Mouse (Mus musculus) heart, embryonic 10.5 days (tissue): ENCODE data around the gene Sgcd. TPM values are rescaled to one million over a fixed set of nuclear protein-coding genes. Genes with fewer than 3 reads are reported as not detected.

Source experiments
- DNase-seq: peaks from one replicate; pipeline ENCODE4 v3.0.0-alpha.2; 2017; ENCODE audit warnings: low spot score
- H3K27ac ChIP-seq: fragments of 300-500 bp; sonication (generic); 2 replicates; pipeline ENCODE4 v1.5.1; 2016; ENCODE audit warnings: mild to moderate bottlenecking
- H3K27me3 ChIP-seq: fragments of 300-500 bp; sonication (generic); 2 replicates; pipeline ENCODE4 v1.6.1; 2016; ENCODE audit warnings: mild to moderate bottlenecking; ENCODE audit not compliant: poor library complexity, insufficient read depth, severe bottlenecking
- H3K36me3 ChIP-seq: fragments of 300-500 bp; sonication (generic); 2 replicates; pipeline ENCODE4 v1.6.1; 2016; ENCODE audit warnings: mild to moderate bottlenecking, moderate library complexity
- H3K4me1 ChIP-seq: fragments of 300-500 bp; sonication (generic); 2 replicates; pipeline ENCODE4 v1.6.1; 2016; ENCODE audit warnings: mild to moderate bottlenecking
- H3K4me3 ChIP-seq: fragments of 300-500 bp; sonication (generic); 2 replicates; pipeline ENCODE4 v1.5.1; 2016; ENCODE audit warnings: mild to moderate bottlenecking, moderate library complexity
- H3K9me3 ChIP-seq: fragments of 300-500 bp; sonication (generic); 2 replicates; pipeline ENCODE4 v1.6.1; 2016; ENCODE audit warnings: mild to moderate bottlenecking, moderate library complexity
- WGBS: fragments of 180-500 bp; shearing (Covaris S2); methylation state at CpG from one replicate; pipeline ENCODE4 v1.1.7; 2016; 5-methylcytosine and 5-hydroxymethylcytosine counted together
- polyA plus RNA-seq: library from polyadenylated mRNA; unstranded; fragments of >200 nt; fragmentation: Nextera tagmentation; extraction: Ambion mirVana; gene quantifications from 2 replicates; pipeline ENCODE4 v1.2.1, GENCODE M21; 2016

Sgcd gene
- polyA plus RNA-seq, 1 experiment from 2014 or later = 4.7 TPM

DNA sequence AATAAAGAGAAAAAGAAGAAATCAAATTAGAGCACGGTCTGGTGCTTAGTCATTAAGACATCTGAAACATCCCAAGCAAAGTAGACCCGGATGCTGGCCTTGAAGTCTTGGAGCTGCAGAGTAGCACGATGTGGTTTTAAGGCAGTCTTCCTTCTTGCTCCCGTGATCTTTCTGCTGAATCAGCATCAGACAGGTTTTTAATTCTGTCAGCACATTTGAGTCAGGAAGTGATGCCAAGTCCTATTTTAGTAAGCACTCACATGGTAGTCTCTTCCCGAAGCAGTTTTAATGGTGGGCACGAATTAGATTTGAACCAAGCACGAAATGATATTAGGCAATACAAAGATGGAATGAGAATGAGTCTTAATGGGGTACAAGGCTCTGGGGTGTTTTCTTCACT, 789.7 kb downstream of the Sgcd start:
- no peaks in the 10 kb centered on the region for H3K4me1 ChIP-seq
- H3K9me3 ChIP-seq = no peaks in the 10 kb centered on the region
- no peaks in the 10 kb centered on the region for H3K36me3 ChIP-seq
- H3K4me3 ChIP-seq = no peak overlapping the region
- no peak for DNase-seq
- H3K27me3 ChIP-seq = no peaks in the 10 kb centered on the region
- H3K27ac ChIP-seq = no peak overlapping the region
- 85% methylated on average over 7 of the region's 7 CpGs for WGBS

DNA sequence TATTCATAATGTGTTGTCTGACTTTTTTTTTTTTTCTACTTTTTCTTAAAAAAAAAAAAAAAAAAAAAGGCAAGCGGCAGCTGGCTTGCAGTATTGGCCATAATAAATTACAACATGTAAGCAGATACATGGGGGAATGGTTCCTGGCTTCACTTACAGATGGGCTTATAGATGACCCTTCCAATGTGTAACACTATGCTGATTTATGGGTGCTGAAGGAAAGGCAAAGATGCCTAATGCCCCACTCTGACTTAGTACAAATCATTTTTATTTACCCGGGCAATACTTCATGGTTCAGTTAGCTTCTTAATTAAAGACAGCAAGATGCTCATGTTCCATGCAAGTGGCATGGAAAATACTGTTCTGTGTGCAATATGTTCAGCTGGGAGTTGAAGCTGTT, 800.2 kb downstream of the Sgcd start:
- Histone ChIP-seq H3K27ac (no peak overlapping the region), H3K9me3 (no peaks in the 10 kb centered on the region), H3K36me3 (no peaks in the 10 kb centered on the region), H3K4me3 (no peak overlapping the region), H3K4me1 (no peaks in the 10 kb centered on the region), H3K27me3 (no peaks in the 10 kb centered on the region)
- 92% methylated on average over 2 of the region's 2 CpGs for WGBS
- no peak for DNase-seq

DNA sequence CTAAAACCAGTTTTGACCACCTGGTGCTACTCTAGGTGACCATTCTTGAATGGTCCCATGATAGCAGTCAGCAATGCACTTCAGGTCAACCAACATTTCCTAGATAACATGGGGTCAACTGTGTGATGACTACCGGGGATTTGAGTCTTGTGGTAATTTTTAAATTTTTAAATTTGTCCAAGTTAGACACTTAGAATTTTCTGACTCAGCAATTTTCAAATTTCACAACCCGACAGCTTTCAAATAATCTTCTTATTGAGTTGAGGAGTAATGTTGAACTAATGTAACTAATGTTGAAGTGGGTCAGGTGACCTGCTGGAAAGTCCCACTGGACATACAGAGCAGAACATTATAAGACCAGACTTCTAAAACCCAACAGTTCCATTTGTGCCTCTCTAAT, 813.8 kb downstream of the Sgcd start:
- no peak for DNase-seq
- H3K27me3 ChIP-seq = no peaks in the 10 kb centered on the region
- H3K4me1 ChIP-seq = no peaks in the 10 kb centered on the region
- H3K36me3 ChIP-seq = no peaks in the 10 kb centered on the region
- H3K9me3 ChIP-seq = no peaks in the 10 kb centered on the region
- 86% methylated on average over 2 of the region's 2 CpGs for WGBS
- no peak overlapping the region for H3K27ac ChIP-seq
- no peak overlapping the region for H3K4me3 ChIP-seq

DNA sequence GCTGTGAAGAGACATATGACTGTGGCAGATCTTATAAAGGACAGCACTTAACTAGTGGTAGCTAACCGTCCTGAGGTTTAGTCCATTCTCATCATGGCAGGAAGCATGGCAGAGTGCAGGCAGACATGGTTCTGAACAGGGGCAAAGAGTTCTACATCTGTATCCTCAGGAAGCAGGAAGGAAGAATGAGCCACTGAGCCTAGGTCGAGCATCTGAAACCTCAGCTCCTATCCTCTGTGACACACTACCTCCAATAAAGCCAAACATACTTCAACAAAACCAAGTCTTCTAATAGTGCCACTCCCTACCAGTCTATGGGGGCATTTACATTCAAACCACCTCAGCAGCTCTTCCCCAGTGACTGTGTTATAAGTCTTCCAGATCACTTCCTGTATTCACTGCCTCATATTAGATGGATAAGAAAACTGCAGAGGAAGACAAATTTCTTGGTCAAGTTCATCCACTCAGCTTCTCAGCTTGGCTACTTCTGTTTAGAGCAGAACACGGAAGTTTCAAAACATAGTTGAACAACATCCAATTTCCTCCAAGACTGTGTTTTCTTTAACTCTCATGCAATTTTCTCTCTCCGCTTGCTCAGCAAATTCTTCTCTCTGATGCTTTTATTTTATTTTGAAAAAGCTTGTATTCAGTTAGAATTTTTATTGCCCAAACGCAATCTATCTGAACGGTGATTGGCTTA, 817.7 kb downstream of the Sgcd start:
- H3K27me3 ChIP-seq = no peaks in the 10 kb centered on the region
- no peaks in the 10 kb centered on the region for H3K4me1 ChIP-seq
- 86% methylated on average over 6 of the region's 6 CpGs for WGBS
- H3K36me3 ChIP-seq = no peaks in the 10 kb centered on the region
- no peaks in the 10 kb centered on the region for H3K9me3 ChIP-seq
- no peak overlapping the region for H3K27ac ChIP-seq
- DNase-seq = no peak
- no peak overlapping the region for H3K4me3 ChIP-seq

DNA sequence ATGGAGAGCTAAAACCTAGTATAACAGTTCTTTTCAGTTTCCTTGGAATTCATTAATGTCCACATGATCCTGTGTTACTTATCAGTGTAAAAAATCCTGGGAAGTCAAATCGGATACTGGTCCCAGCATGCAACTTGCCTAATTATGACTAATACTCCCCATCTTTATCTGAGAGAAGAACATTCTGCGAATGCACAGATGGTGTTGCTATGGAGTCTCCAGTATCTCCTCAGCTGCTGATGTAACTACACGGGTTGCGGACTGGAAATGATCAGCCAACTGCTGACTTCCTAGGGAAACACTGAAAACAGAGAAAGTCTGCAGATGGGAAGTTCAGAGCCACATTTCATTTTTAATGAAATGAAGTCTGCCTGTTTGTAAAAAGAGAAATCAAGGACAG, 821.4 kb downstream of the Sgcd start:
- H3K4me3 ChIP-seq = no peak overlapping the region
- H3K4me1 ChIP-seq = no peaks in the 10 kb centered on the region
- H3K9me3 ChIP-seq = no peaks in the 10 kb centered on the region
- H3K27me3 ChIP-seq = no peaks in the 10 kb centered on the region
- WGBS = 76% methylated on average over 4 of the region's 4 CpGs
- no peak overlapping the region for H3K27ac ChIP-seq
- no peak for DNase-seq
- no peaks in the 10 kb centered on the region for H3K36me3 ChIP-seq

DNA sequence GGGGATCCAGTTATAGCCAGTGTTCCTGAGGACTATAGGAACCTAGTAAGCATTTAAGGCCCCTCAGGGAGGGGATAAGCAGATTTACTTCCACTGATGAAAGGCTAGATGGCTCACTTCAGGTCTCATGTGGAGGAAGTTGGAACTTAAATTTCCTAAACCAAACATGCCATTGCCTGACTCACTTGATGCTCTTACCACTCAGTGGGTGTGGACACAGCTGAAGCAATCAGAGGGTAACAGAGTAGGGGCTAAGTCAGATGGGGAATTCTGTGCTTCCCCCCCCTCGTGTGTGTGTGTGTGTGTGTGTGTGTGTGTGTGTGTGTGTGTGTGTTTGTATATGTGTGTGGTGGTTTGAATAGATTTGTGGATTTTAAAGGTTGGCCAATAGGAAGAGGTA, 830.7 kb downstream of the Sgcd start:
- H3K9me3 ChIP-seq = no peaks in the 10 kb centered on the region
- H3K4me3 ChIP-seq = no peak overlapping the region
- H3K4me1 ChIP-seq = peaks cover 4% of the 10 kb centered on the region; the same call in 1 of the 2 replicates
- DNase-seq = no peak
- no peaks in the 10 kb centered on the region for H3K27me3 ChIP-seq
- WGBS = 50% methylated on average over 1 of the region's 1 CpGs
- H3K27ac ChIP-seq = no peak overlapping the region
- no peaks in the 10 kb centered on the region for H3K36me3 ChIP-seq

DNA sequence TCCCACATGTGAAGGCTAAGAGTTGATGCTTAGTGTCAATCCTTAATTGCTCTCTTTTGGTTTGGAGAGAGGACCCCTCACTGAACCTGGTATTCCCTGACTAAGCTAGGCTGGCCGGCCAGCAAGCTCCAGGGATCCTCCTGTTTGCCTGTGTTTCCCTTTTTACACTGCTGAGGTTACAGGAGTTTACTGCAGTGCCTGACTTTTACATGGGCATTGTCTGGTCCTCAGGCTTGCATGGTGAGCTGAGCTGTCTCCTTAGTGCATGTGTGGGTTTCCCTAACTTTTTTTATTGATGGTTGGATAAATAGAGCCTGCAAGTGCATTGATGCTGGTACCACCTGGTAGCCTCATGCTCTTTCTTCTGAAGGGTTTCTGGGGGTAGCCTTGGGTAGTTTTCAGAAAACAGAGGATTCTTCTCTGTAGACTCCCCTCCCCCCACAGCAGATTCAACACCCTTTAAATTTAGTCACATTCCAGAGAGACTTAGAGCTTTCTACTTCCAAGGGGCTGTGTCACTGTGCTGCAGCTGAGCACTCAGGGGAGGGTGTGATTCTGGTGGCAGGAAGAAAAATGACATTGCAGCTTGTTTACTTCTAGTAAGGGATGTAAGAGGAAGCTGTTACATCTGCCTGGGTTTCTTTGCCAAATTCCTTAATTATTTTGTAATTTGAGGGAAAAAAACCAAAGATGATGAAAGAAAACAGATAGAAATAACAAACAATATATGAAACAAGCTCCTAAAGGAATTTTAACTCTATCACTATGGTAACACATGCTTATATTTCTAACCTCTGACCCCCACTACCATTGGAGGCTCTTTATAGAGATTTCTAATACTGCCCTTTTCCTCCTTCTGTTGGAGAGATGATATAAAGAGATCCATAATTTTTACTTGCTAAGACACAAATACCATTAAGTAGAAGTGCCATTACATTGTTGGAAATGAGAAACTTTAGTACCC, 831.8 kb downstream of the Sgcd start:
- peaks cover 4% of the 10 kb centered on the region; the same call in 1 of the 2 replicates for H3K4me1 ChIP-seq
- WGBS = 31% methylated on average over 1 of the region's 1 CpGs
- no peak for DNase-seq
- no peak overlapping the region for H3K27ac ChIP-seq
- H3K4me3 ChIP-seq = no peak overlapping the region
- H3K9me3 ChIP-seq = no peaks in the 10 kb centered on the region
- H3K27me3 ChIP-seq = no peaks in the 10 kb centered on the region
- H3K36me3 ChIP-seq = no peaks in the 10 kb centered on the region

DNA sequence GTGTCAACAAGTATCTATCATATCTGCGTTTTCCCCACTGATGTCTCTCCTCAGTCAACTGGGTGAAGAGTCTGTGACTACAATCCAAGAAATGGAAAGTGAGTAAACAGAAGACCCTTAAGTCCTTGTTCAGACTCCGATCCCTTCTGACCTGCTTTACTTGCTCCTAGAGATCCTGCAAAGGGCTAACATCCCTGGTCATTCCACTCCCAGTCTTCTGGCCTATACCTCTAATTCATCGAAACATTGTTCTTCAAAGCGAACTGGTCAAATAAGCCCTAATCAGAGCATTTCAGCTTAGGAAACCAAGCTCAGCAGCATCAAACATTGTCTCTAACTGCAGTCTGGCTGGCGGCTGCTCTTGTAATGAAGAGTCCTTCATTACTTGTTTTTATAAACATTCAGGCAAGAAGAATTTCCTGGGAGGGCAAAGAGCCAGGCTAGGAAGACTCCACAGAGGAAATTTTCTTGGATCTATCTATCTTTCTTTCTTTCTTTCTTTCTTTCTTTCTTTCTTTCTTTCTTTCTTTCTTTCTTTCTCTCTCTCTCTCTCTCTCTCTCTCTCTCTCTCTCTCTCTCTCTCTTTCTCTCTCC, 833.8 kb downstream of the Sgcd start:
- DNase-seq = no peak
- Histone ChIP-seq H3K4me1 (peaks cover 4% of the 10 kb centered on the region; the same call in 1 of the 2 replicates), H3K27me3 (no peaks in the 10 kb centered on the region), H3K4me3 (no peak overlapping the region), H3K36me3 (no peaks in the 10 kb centered on the region), H3K27ac (no peak overlapping the region), H3K9me3 (no peaks in the 10 kb centered on the region)
- WGBS = 78% methylated on average over 5 of the region's 5 CpGs

DNA sequence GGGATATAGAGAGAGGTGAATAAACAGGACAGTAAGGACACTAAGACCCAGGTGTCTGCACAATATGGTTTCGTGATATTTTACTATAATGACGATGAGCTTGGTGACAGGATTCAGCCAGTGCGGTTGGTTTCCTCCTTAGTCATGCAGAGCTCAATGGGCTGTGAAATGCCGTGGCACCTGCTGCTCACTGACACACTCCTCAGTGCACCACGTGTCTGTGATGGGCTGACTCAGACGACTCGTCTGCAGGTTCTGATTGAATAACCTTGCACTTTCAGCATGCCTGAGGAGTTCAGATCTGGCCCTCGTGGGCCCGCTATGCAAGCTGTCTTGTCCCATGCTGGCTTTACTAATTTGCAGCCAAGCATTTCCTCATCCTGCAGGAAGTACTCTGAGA, 839.2 kb downstream of the Sgcd start:
- Histone ChIP-seq H3K27ac (no peak overlapping the region), H3K4me3 (no peak overlapping the region), H3K4me1 (no peaks in the 10 kb centered on the region), H3K27me3 (no peaks in the 10 kb centered on the region), H3K36me3 (no peaks in the 10 kb centered on the region), H3K9me3 (no peaks in the 10 kb centered on the region)
- WGBS = 66% methylated on average over 9 of the region's 9 CpGs
- DNase-seq = no peak

DNA sequence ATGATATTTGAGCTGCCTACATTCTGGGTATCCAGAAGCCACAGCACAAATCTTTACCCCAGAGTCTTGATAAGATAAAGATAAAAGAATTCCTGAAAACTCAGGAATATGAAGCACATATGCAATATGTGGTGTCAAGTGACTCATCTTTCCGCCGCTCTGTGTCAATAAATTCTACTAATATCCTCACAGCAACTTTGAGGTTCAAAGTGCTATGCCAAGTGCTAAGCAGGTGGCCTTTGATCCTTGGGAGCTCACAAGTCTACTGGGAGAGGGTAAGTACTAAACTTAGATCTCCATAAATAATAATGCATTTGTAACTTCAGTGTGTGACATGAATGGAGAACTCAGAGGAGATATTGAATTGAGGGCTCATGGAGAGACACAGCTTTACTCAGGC, 848.9 kb downstream of the Sgcd start:
- Histone ChIP-seq H3K4me1 (no peaks in the 10 kb centered on the region), H3K27ac (no peak overlapping the region), H3K27me3 (no peaks in the 10 kb centered on the region), H3K36me3 (no peaks in the 10 kb centered on the region), H3K9me3 (no peaks in the 10 kb centered on the region), H3K4me3 (no peak overlapping the region)
- WGBS = 85% methylated on average over 2 of the region's 2 CpGs
- DNase-seq = no peak

DNA sequence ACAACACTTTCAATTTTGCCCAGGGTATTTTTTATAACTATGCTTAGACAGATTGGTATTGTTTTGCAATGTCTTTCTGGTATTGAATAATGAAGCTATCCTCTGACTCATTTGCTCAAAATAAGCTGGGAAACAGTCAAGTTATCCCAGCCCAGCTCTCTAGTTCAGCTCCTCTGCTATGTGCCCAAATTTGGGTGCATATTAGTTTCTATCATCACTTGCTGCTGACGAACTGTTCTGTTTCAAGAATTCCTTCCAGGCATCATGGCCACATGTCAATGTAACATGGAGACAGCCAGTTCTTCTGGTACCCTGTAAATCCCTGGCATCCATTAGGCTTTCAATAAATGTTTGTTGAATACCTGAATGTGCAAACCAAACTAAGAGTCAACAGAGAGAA, 849.5 kb downstream of the Sgcd start:
- 72% methylated on average over 1 of the region's 1 CpGs for WGBS
- Histone ChIP-seq H3K27ac (no peak overlapping the region), H3K36me3 (no peaks in the 10 kb centered on the region), H3K4me1 (no peaks in the 10 kb centered on the region), H3K27me3 (no peaks in the 10 kb centered on the region), H3K4me3 (no peak overlapping the region), H3K9me3 (no peaks in the 10 kb centered on the region)
- no peak for DNase-seq

DNA sequence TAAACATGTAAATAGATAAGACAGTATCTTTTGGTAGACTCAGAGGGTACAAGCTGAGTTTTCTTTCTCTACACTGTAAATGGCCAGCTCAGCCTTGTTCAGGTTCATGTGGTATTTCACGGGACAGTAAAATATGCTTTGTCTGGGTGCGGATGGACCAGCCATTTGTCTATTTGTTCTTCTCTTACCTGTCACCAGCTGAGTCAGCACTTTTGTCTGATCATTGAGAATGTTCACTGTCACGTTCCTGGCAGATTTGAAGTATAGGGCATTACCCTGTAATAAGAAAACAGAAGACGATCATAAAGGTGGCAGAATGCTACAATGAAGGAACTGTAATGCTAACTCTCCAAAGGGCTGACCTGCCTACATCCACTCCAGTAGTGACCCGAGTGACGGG, 856.4 kb downstream of the Sgcd start:
- 88% methylated on average over 6 of the region's 6 CpGs for WGBS
- no peaks in the 10 kb centered on the region for H3K36me3 ChIP-seq
- no peaks in the 10 kb centered on the region for H3K4me1 ChIP-seq
- H3K27me3 ChIP-seq = no peaks in the 10 kb centered on the region
- H3K27ac ChIP-seq = no peak overlapping the region
- DNase-seq = no peak
- no peak overlapping the region for H3K4me3 ChIP-seq
- H3K9me3 ChIP-seq = no peaks in the 10 kb centered on the region

DNA sequence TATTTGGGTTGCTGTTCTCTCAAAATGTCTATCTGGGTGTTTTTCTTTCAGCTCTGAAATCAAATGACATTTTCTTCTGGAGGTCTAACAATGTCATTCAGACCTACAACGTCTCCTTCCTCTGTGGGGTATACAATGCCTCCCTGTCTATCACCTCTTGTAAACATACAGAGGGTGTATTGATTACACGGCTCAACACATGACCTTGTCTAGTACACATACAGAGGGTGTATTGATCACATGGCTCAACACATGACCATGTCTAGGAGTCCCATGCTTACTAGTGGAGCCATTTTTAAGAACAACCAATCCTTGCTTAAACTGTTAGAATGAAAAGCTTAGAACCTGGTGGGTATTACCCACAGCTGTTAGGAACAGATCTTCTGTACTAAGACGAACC, 858.3 kb downstream of the Sgcd start:
- WGBS = 75% methylated on average over 3 of the region's 3 CpGs
- DNase-seq = no peak
- Histone ChIP-seq H3K9me3 (no peaks in the 10 kb centered on the region), H3K27ac (no peak overlapping the region), H3K4me3 (no peak overlapping the region), H3K4me1 (no peaks in the 10 kb centered on the region), H3K36me3 (no peaks in the 10 kb centered on the region), H3K27me3 (no peaks in the 10 kb centered on the region)
